Mouse (Mus musculus) stomach, embryonic 15.5 days (tissue): ENCODE measurements around the gene Ccdc85c. TPM values are rescaled to one million over a fixed set of nuclear protein-coding genes. Genes with fewer than 3 reads are reported as not detected.
A peak's percentile ranks its signal among the peaks of the same experiment; 100 is the strongest.

Experiments used
- ATAC-seq: fragments of 200-750 bp; cut with Nextera tagmentation; 2 replicates; pipeline ENCODE4 v1.8.0; 2017; ENCODE audit warnings: low read depth, moderate number of reproducible peaks, moderate TSS enrichment; ENCODE audit not compliant: insufficient read depth, low FRiP score
- H3K27ac ChIP-seq: fragments of 300-500 bp; sonication (generic); 2 replicates; pipeline ENCODE4 v1.5.1; 2015; ENCODE audit warnings: mild to moderate bottlenecking, inconsistent platforms
- H3K27me3 ChIP-seq: fragments of 300-500 bp; sonication (generic); replicated peaks from 2 replicates; pipeline ENCODE4 v1.6.1; 2015; ENCODE audit warnings: inconsistent platforms
- H3K36me3 ChIP-seq: fragments of 300-500 bp; sonication (generic); 2 replicates; pipeline ENCODE4 v1.6.1; 2015; ENCODE audit warnings: inconsistent platforms
- H3K4me1 ChIP-seq: fragments of 300-500 bp; sonication (generic); 2 replicates; pipeline ENCODE4 v1.6.1; 2015; ENCODE audit warnings: inconsistent platforms
- H3K4me2 ChIP-seq: fragments of 300-500 bp; sonication (generic); 2 replicates; pipeline ENCODE4 v1.6.1; 2015; ENCODE audit warnings: mild to moderate bottlenecking, inconsistent platforms
- H3K4me3 ChIP-seq: fragments of 300-500 bp; sonication (generic); replicated peaks from 2 replicates; pipeline ENCODE4 v1.5.1; 2015; ENCODE audit warnings: inconsistent platforms
- H3K9ac ChIP-seq: fragments of 300-500 bp; sonication (generic); 2 replicates; pipeline ENCODE4 v1.6.1; 2015; ENCODE audit warnings: inconsistent platforms
- H3K9me3 ChIP-seq: fragments of 300-500 bp; sonication (generic); 2 replicates; pipeline ENCODE4 v1.6.1; 2016; ENCODE audit warnings: inconsistent platforms
- WGBS: fragments of 180-500 bp; shearing (Covaris S2); methylation state at CpG from one replicate; pipeline ENCODE4 v1.1.7; 2015; 5-methylcytosine and 5-hydroxymethylcytosine counted together
- polyA plus RNA-seq: library from polyadenylated mRNA; unstranded; fragments of >200 nt; fragmentation: Nextera tagmentation; extraction: Ambion mirVana; gene quantifications from 2 replicates; pipeline ENCODE4 v1.2.1, GENCODE M21; 2015

Ccdc85c gene
- polyA plus RNA-seq, 1 experiment from 2014 or later = 7.9 TPM

DNA sequence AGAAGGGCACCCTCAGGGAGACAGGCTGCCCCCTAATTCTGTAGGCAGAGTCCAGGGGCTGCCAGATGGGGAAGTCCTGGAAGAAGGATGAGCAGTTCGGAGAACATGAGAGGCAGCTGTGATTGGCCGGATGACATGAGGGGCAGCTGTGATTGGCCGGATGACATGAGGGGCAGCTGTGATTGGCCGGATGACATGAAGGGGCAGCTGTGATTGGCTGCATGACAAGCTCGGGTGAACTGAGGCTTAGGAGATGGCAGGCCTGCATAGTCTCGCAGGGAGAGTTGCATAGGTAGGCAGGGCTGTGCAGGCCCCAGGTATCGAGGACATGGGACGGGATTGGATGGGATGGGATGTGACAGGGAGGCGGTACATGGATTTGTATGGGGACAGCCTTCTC is 17.2 kb upstream of the Ccdc85c start:
- no peak overlapping the region for H3K4me2 ChIP-seq
- H3K9me3 ChIP-seq = no peaks in the 10 kb centered on the region
- no peak overlapping the region for H3K9ac ChIP-seq
- no peaks in the 10 kb centered on the region for H3K36me3 ChIP-seq
- peak; percentile 24; the same call in 1 of the 2 replicates for ATAC-seq
- H3K27me3 ChIP-seq = no peaks in the 10 kb centered on the region
- no peak overlapping the region for H3K27ac ChIP-seq
- 23% methylated on average over 9 of the region's 9 CpGs for WGBS
- H3K4me1 ChIP-seq = 0 out of 2 replicates have a peak, but pooled peaks cover 4% of the 10 kb centered on the region
- H3K4me3 ChIP-seq = no peak overlapping the region

DNA sequence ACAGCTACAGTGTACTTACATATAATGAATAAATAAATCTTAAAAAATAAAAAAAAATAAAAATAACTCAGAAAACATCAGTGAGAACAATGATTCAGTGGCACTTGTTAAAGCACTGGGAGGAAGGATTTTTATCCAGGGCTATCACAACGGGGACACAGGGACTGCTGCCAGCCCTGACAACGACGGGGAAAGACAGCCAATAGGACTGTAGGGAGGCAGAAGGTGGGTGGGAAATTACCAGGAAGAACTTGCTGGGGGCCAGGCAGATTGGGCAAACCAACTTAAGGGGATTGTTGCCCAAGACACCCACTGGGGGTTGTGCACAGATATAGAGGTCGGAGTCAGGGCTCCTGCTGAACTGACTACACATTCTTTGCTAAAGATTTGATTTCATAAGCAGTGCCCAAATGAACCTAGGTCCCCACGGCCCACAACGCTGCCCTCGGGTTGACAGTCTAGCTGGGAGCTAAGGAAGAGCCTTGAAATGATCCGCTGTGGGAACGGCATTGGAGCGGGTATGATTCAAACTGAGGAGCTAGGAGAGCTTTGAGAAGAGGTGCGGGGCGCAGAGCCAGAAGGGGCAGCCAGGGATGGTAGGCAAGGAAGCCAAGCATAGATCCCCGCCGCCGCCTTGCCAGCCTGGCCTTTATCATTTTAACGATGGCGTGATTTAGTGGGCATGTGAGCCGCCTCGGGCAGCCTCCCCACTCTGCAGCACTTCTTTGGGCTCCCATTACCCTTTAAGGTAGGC is 13.1 kb upstream of the Ccdc85c start:
- H3K4me1 ChIP-seq = peaks cover 16% of the 10 kb centered on the region
- 85% methylated on average over 19 of the region's 19 CpGs for WGBS
- no peaks in the 10 kb centered on the region for H3K36me3 ChIP-seq
- no peaks in the 10 kb centered on the region for H3K27me3 ChIP-seq
- H3K4me3 ChIP-seq = no peak overlapping the region
- no peaks in the 10 kb centered on the region for H3K9me3 ChIP-seq
- ATAC-seq = no peak
- no peak overlapping the region for H3K9ac ChIP-seq
- H3K4me2 ChIP-seq = no peak overlapping the region
- H3K27ac ChIP-seq = no peak overlapping the region

GRCm38 (mm10) chr12:108287011-108287410 is 11.8 kb upstream of the Ccdc85c start:
- no peak overlapping the region for H3K4me2 ChIP-seq
- no peak overlapping the region for H3K9ac ChIP-seq
- no peak overlapping the region for H3K27ac ChIP-seq
- H3K4me3 ChIP-seq = no peak overlapping the region
- H3K4me1 ChIP-seq = peaks cover 11% of the 10 kb centered on the region
- 92% methylated on average over 8 of the region's 8 CpGs for WGBS
- H3K27me3 ChIP-seq = no peaks in the 10 kb centered on the region
- no peaks in the 10 kb centered on the region for H3K9me3 ChIP-seq
- H3K36me3 ChIP-seq = no peaks in the 10 kb centered on the region
- ATAC-seq = no peak

DNA sequence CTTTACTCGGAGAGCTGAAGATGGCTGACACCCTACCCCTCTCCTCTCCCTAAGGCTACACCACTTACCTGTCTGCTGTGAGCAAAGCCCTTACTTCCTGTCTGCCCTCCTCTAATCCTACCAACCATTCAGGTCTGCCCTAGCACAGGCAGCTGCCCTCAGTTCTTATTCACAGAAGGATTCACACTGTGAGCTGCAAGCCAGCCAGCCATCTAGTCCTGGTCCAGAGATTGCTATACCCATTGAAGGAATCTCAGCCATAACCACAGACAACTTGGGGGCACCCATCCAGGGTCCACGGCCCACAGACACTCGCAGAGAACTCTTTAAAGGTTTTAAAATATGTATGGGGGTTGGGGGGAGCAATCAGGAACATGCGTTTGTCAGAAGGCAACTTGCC is 11.2 kb upstream of the Ccdc85c start:
- WGBS = 69% methylated on average over 4 of the region's 4 CpGs
- H3K4me1 ChIP-seq = peaks cover 11% of the 10 kb centered on the region
- no peak for ATAC-seq
- H3K27me3 ChIP-seq = no peaks in the 10 kb centered on the region
- no peak overlapping the region for H3K4me3 ChIP-seq
- no peaks in the 10 kb centered on the region for H3K9me3 ChIP-seq
- H3K9ac ChIP-seq = no peak overlapping the region
- peak overlapping the region; percentile 44; the same call in 1 of the 2 replicates for H3K27ac ChIP-seq
- H3K36me3 ChIP-seq = no peaks in the 10 kb centered on the region
- H3K4me2 ChIP-seq = no peak overlapping the region

DNA sequence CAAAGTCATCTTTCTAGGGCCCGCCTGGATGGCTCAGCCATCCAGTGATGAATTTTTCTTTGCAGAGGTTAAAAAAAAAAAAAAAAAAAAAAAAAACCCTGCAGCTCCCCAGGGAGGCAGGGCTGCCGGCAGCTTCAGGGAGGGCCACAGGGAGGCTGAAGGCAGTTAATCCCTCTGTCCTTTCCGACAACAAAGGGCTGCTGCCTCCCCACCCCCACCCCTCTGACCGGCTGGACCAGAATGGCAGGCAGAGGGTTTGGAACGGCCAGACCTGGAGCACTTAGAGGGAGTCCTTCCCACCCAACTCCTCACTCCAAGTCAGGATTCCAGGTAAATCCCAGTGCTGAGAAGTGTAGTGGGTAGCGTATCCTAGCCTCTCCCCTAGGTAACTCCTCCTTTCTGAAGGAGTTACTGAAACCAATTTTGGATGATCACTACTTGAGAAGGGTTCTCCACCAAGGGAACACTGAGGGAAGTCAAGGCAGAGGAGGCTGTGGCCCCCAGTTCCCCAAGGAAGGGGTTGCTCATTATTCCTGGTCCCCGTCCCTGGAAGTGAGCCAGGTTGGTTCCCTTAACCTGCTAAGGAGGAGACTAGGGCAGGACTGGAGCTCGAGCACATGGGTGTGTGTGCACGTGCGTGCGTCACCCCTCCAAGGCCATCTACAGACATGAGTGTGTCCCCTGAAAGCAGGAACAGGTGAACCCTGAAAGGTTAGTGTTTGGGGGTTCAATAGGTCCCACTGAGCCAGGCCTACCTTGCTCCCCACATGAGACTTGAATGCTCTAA is 10.2 kb upstream of the Ccdc85c start:
- no peaks in the 10 kb centered on the region for H3K27me3 ChIP-seq
- H3K4me1 ChIP-seq = peaks cover 11% of the 10 kb centered on the region
- 36% methylated on average over 11 of the region's 11 CpGs for WGBS
- H3K4me3 ChIP-seq = no peak overlapping the region
- no peak overlapping the region for H3K9ac ChIP-seq
- H3K36me3 ChIP-seq = no peaks in the 10 kb centered on the region
- H3K4me2 ChIP-seq = no peak overlapping the region
- peak overlapping the region; percentile 44; the same call in 1 of the 2 replicates for H3K27ac ChIP-seq
- no peak for ATAC-seq
- H3K9me3 ChIP-seq = no peaks in the 10 kb centered on the region

GRCm38 (mm10) chr12:108284455-108285224 is 9.4 kb upstream of the Ccdc85c start:
- H3K4me1 ChIP-seq = peaks cover 11% of the 10 kb centered on the region
- H3K4me2 ChIP-seq = no peak overlapping the region
- H3K9me3 ChIP-seq = no peaks in the 10 kb centered on the region
- H3K27me3 ChIP-seq = no peaks in the 10 kb centered on the region
- no peak for ATAC-seq
- no peak overlapping the region for H3K4me3 ChIP-seq
- no peaks in the 10 kb centered on the region for H3K36me3 ChIP-seq
- H3K27ac ChIP-seq = no peak overlapping the region
- 41% methylated on average over 14 of the region's 14 CpGs for WGBS
- no peak overlapping the region for H3K9ac ChIP-seq

GRCm38 (mm10) chr12:108278221-108278918 is 3.1 kb upstream of the Ccdc85c start:
- no peak overlapping the region for H3K9ac ChIP-seq
- ATAC-seq = no peak
- peaks cover 40% of the 10 kb centered on the region for H3K4me1 ChIP-seq
- 0 out of 2 replicates have a peak overlapping the region, but pooled peaks have one; percentile 12 for H3K27ac ChIP-seq
- H3K4me3 ChIP-seq = no peak overlapping the region
- H3K9me3 ChIP-seq = no peaks in the 10 kb centered on the region
- H3K36me3 ChIP-seq = no peaks in the 10 kb centered on the region
- H3K27me3 ChIP-seq = no peaks in the 10 kb centered on the region
- 35% methylated on average over 15 of the region's 15 CpGs for WGBS
- H3K4me2 ChIP-seq = no peak overlapping the region

GRCm38 (mm10) chr12:108277341-108277841 is 2.2 kb upstream of the Ccdc85c start:
- no peak overlapping the region for H3K4me3 ChIP-seq
- peaks cover 43% of the 10 kb centered on the region for H3K4me1 ChIP-seq

GRCm38 (mm10) chr12:108275920-108276822 is 946 bp upstream of the Ccdc85c start:
- Histone ChIP-seq H3K4me2 (peak overlapping the region; percentile 92), H3K9me3 (no peaks in the 10 kb centered on the region), H3K27ac (peak overlapping the region; percentile 77), H3K4me1 (peaks cover 54% of the 10 kb centered on the region), H3K27me3 (no peaks in the 10 kb centered on the region), H3K9ac (peak overlapping the region; percentile 42), H3K36me3 (no peaks in the 10 kb centered on the region), H3K4me3 (peak overlapping the region; percentile 61)
- ATAC-seq = 0 out of 2 replicates have a peak, but pooled peaks have one; percentile 1
- WGBS = under 1% methylated on average over 45 of the region's 47 CpGs

More at GRCm38 (mm10) chr12:108277341-108277841, 2.2 kb upstream of the Ccdc85c start:
- H3K36me3 ChIP-seq = no peaks in the 10 kb centered on the region
- 11% methylated on average over 12 of the region's 12 CpGs for WGBS
- H3K27ac ChIP-seq = no peak overlapping the region
- no peak for ATAC-seq
- H3K9me3 ChIP-seq = no peaks in the 10 kb centered on the region
- no peaks in the 10 kb centered on the region for H3K27me3 ChIP-seq
- no peak overlapping the region for H3K9ac ChIP-seq
- H3K4me2 ChIP-seq = peak overlapping the region; percentile 92

- Histone ChIP-seq H3K4me2 (peak overlapping the region; percentile 92), H3K9me3 (no peaks in the 10 kb centered on the region), H3K36me3 (no peaks in the 10 kb centered on the region), H3K4me1 (peaks cover 61% of the 10 kb centered on the region), H3K4me3 (peak overlapping the region; percentile 61), H3K9ac (no peak overlapping the region), H3K27me3 (no peaks in the 10 kb centered on the region), H3K27ac (peak overlapping the region; percentile 77)
- ATAC-seq = peak; percentile 94
- WGBS = under 1% methylated on average over 36 of the region's 37 CpGs
Measured at GRCm38 (mm10) chr12:108275508-108275890, 274 bp upstream of the Ccdc85c start.
